Mouse (Mus musculus) mouse embryonic stem cell (cell line): ENCODE data around the gene Lgr4.

Source experiments
- in situ Hi-C, 2 experiments: fragments of 300-500 bp; cut with MboI; formaldehyde crosslinking; loops; 1 replicate in 1 of 2; 3 replicates in 1 of 2; pipeline ENCODE4 v1.14.3; 2019 to 2020; ENCODE audit warnings: low sequenced_read_pairs in 2 of 2, low pct_unique_long_range_greater_than_20kb in 1 of 2, mixed read lengths in 1 of 2; ENCODE audit not compliant: unreplicated experiment in 1 of 2

Gene Lgr4

DNA sequence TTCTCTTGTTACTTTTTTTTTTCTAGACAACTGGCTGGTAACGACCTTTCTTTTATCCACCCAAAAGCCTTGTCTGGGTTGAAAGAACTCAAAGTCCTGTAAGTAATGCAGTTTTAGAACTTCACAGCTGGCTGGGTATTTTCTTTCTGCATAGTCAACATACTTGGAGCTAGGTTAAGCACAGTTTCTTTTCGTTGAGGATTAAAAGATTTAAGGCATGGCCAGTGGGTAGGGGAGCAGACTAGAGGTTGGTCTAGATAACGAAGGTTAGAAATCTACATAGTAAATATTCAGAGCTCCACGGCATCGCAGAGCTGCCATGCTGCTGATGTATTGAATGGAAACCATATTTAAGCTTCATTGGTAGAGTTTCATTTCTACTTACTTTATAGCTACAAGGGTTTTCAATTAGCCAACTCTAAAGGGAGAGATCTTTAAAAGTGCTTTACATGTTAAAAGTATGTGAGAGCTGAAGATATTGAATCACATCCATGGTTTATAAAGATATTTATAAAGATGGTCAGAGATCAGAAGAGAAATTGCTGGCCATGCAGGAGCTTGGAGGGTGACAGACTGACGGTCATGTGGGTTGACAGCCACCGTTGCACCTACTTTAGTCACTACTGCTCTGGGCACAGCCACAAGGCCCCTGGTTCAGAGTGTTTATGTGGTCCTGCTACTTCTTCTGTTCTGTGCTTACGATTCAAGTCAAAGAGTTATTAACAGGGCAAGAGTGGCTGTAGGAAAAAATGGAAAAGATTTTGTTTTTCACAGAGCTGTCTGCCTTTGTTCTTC, 72.4 kb downstream of the Lgr4 start:
- in situ Hi-C loops: no loop called here

DNA sequence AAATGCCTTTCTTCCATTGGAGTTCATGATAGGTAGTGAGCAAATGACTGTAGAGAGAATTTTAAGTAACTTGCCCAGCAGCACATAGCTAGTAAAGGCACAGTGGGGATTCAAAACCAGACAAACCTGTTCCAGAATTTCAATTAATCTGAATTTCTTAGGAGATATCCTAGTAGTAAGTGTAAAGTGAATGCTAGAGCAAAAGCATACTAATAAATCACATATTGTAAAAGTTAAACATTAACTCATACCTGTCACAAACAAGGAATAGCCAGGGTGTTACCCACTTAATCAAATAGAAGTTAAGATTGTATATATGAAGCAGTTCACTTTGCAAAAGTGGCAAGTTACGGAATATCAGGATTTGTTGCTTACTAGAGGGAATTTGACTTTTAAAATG, 74.3 kb downstream of the Lgr4 start:
- in situ Hi-C loops: no loop called here

DNA sequence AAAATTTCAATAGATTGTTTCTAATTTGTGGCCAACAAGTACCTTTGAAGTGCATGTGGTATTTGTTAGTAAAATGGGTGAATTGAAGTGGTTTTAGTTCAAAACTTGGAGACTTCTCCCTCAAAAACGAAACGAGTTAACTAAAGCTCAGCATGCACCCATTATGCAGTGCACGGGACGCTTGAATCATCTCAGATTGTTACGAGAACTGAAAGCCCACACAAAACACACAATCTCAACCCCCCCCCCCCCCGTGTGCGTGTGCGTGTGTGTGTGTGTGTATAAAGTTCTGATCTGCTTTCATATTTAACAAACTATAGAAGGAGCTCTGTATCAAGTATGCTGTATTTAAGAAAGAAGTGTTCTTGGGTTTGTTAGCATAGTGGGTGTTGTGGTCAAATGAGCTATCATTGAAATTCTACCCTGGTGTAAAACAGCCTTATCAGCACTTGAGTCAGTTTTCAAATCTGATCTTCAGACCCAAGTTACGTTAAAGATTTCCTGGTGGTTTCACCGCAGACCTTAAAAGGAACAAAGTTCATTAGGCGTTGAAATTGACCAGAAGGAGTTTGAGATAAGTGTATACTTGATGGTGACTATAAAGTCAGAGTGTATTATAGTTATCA, 75.1 kb downstream of the Lgr4 start:
- in situ Hi-C loops: no loop called here

DNA sequence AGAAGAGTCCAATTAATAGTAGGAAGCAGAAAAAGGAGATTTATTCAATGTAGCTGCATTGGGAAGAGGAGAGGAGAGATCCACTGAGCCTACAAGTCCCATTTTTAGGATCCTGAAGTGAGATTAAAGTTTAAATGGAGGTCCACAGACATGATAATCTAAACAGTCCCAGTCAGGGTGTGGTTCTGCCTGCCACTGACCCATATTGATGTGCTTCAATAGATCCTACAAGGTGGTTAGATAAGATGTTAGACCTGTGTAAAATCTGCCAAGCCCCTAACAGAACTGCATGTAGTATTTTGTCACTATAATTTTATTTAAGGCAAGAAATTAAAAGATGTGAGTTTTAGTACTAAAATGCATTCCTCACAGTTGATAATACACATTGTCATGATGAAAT, 76.0 kb downstream of the Lgr4 start:
- in situ Hi-C loops: no loop called here

DNA sequence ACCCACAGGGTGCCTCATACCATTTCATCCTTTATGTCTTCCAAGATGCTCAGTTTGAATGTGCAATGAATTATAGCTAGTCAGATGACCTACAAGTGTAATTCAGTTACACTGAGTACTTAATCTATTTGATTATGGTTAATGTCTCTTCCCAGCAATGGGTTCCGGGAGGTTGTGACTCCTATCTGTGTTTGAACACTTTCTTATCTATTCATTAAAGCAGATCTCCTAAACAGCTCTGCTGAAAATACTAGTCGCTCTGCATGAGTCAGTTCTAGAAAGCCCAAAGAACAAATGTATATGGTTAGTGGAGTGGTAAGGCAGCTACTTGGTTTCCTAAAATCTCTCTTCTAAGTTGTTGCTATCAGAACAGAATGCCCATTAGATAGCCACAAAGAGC, 77.6 kb downstream of the Lgr4 start:
- in situ Hi-C loops: no loop called here

DNA sequence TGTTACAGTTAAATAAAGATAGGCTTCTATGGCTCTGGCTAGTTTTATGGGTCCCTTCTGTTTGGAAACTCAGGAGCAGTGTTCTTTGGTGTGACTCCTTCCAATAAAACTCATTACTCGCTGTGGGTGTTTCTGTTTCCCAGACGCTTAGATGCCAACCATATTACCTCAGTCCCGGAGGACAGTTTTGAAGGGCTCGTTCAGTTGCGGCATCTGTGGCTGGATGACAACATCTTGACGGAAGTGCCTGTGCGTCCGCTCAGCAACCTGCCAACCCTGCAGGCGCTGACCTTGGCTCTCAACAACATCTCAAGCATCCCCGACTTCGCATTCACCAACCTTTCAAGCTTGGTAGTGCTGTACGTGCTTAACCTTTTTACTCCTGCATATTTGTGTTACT, 79.0 kb downstream of the Lgr4 start:
- in situ Hi-C loops: no loop called here

DNA sequence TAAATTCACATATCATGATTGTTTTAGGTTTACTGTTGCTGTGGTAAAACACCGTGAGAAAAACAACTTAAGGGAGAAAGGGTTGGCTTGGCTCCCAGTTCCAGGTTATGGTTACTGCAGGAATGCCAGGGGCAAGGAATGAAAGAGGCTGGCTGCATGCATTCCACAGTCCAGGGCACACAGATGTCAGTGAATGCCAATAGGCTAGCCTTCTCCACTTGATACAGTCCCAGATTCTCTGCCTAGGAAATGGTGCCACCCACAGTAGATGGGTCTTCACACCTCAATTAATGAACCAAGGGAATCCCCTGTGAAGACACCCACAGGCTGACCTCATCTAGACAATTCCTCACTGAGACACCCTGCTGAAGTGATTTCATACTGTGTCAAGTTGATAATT, 87.2 kb downstream of the Lgr4 start:
- in situ Hi-C loops: loop anchor here in 1 of 2 experiments (10.0 kb wide), 1 partner anchor 100 kb away; no protein-coding TSS in a partner anchor

DNA sequence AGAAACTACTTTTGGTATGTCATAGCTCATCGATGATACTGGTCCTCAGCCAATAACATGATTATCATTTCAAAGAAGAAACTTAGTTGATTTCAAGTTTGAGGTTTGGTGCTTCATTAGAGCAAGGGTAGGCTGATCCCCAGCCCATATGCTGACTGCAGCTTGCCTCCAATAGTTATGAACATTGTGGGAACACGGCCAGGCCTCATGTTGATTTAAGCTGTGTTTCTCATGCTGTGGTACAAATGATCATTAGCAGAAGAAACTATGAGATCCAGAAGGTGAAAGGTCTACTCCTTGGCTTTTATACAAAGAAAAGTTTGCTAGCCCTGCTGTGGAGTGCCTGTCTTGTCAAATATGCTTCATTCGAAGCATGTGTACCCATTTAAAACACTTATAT, 87.7 kb downstream of the Lgr4 start:
- in situ Hi-C loops: loop anchor here in 1 of 2 experiments (10.0 kb wide), 1 partner anchor 100 kb away; no protein-coding TSS in a partner anchor

DNA sequence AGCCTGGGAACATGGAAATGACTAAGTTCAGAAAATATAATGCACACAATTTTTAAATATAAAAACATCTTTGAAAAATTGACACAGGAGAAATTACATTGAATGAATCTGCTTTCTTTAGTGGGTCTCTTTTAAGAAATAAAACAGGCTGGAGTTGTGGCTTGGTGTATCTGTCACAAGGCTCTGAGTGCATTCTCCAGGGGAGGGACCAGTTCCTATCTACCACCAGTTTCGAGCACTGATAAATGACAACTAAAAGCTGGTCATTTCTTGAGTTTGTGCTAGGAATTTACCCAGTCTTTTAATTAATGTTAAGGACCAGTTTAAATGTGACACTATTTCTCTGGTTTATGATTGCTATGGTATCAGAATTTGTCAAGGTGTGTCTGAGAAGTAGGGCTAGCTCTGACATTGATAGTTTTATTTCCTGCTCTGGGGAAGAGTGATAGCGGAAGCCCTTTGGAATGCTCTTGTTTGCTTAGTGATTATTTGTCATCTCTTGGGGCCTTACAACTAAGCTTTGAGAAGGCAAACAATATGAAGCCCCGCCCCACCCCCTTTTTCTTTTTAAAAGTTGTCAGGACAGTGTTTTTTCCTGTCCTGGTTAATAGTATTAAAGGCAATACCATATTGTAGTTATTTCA, 88.3 kb downstream of the Lgr4 start:
- in situ Hi-C loops: loop anchor here in 1 of 2 experiments (10.0 kb wide), 1 partner anchor 101 kb away; no protein-coding TSS in a partner anchor

DNA sequence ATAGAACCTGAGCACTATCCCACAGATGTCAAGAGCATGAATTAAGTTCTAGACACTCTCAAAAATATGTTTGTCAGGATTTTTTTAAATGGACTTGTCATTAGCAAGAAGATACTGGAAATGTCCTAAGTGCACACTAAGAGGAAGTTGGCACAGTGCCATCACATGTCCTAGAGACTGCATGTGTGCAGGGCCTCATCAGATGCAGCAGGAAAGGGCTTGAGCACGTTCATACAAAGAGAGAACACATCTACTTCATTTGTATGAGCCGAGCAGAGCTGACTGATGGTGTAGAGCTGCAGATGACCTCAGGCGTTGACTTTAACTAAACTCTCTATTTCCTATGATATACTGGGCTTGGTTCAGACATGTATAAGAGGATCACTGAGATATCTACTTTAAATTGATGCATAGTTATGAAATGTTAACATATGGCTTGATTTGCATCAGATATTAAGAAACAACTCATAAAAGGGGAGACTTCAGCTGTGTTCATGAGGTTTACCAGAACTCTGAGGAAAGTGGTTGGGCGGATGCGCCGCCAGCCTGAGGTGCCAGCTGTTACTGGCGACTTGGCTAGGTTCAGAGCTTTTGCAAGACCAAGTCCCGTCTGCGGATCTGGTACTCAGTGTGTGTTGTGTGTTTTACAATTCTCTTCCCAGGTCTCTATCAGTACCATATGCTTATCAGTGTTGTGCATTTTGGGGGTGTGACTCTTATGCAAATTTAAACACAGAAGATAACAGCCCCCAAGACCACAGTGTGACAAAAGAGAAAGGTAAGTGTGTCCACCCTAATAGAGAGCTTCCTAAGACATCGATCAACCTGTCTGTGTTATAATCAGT, 90.2 kb downstream of the Lgr4 start:
- in situ Hi-C loops: loop anchor here in 1 of 2 experiments (10.0 kb wide), 1 partner anchor 103 kb away; no protein-coding TSS in a partner anchor

DNA sequence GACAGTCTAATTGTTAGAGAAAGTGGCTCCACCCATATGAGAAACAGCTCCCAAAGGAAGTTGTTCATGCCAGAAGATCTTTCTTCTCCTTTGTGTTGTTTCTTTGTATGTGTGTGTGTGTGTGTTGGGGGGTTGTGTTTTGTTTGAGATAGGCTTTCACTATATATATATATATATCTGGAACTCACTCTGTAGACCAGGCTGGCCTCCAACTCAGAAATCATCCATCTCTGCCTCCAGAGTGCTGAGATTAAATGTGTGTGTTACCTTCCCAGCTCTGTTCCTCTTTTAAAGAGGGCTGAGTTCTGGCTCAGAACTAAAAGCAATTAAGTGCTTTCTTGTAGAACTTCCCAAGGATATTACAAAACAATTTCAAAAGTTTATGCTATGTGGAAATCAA, 92.0 kb downstream of the Lgr4 start:
- in situ Hi-C loops: loop anchor here in 1 of 2 experiments (10.0 kb wide), 1 partner anchor 105 kb away; no protein-coding TSS in a partner anchor

DNA sequence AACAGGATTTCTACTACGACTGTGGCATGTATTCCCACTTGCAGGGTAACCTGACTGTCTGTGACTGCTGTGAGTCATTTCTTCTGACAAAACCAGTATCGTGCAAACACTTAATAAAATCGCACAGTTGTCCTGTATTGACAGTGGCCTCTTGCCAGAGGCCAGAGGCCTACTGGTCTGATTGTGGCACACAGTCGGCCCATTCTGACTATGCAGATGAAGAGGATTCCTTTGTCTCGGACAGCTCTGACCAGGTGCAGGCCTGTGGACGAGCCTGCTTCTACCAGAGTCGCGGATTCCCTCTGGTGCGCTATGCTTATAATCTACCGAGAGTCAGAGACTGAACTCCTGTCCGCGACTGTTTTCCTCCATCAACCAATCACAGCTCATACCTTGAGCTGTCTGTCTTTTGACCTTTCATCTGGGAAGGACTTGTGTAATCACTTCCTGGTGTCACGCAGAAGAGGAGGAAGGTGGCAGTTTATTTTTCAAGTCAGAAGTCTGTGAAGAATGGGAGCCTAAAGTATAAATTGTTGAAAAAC, 94.8 kb downstream of the Lgr4 start:
- in situ Hi-C loops: no loop called here

DNA sequence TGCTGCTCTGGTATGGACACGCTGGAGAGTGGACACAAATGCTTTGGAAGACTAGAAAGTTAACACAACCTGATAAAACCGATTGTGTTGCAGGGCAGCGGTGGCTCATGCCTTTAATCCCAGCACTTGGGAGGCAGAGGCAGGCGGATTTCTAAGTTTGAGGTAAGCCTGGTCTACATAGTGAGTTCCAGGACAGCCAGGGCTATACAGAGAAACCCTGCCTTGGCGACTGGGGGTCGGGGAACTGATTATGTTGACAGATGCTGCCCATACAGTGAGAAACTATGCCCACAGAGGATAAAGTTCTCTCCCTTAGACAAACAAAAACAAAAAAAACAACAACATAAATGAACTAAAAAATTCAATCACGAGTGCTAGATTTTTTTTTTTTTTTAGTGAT, 99.6 kb downstream of the Lgr4 start:
- in situ Hi-C loops: no loop called here

DNA sequence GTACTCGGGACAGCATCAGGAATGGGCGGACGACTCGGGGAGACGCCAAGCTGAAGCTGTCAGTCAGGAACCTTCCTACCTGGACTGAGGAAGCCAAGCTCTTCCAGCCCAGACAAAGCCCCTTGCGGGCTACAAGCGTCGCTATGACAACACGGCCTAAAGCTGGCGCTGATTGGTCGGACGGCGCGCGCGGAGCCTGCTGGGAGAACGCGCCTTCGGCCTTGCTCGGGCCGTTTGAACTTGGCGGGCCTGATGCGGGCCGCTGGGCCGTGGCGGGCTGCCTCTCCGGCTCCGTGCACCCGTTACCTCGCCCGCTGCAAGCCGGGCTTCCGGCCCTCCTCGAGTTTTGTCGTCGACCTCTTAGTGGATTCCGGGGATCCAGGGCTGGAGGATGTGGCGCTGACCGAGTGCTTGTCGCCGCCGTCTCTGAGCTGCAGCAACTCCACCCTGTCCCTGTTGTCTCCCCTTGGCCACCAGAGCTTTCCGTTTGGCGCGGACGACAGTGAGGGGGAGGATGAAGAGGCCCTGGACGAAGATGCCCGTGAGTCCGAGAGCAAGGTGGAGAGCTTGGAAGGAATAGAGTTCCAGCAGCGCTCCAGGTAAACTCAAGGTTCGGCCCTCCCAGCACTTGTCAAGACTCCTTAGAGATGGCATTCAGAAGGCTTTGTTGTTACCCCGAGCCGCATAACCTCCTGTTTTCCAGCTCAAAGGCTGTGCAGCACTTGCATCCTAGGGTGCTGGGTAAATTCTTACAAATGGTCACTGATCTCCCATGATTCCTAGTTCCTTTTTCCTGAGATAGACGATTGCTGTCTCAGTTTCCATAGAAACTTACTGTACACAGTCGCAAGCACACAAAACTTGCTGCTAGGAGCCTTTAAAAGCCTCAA, 100.4 kb downstream of the Lgr4 start, which contains the start of gene Ccdc34:
Gene Ccdc34 (plus strand): TSS at position 202 of the 890 bp plus-strand sequence.
- in situ Hi-C loops: no loop called here

DNA sequence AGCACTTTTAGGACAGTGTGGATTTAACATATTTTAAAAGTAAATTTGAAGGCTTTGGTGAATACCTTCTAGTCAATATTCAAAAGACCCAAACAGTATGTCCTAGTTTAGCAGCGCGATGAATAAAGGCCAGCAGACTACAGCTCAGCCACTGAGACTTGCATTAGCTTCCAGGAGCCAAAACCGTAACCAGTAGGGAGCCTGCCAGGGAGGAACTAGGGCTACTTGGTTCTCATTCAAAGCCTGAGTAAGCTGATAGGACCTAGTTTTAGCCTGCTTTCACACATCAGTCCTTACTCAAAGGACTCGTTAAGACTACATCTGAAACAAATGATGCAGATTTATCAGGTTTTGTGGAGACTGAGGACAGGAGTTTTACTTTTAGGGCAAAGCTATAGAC, 102.2 kb downstream of the Lgr4 start:
- in situ Hi-C loops: no loop called here

DNA sequence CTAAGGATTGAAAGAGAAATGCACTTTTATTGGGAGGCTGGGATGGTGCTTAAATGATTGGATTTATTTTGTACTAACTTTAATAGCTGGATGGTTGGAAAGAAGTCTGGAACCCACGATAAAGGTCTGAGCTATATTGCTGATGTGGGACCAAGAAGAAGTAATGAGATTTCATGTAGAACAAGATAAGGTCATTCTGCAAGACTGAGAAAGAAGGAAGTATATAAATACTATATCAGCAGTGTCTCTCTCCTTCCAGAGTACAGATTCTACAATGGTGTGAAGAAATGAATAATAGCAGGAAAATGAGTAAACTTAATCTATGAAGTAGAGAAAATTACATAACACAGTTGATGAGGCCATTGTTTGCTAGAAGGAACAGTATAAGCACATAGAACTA, 103.0 kb downstream of the Lgr4 start:
- in situ Hi-C loops: no loop called here

DNA sequence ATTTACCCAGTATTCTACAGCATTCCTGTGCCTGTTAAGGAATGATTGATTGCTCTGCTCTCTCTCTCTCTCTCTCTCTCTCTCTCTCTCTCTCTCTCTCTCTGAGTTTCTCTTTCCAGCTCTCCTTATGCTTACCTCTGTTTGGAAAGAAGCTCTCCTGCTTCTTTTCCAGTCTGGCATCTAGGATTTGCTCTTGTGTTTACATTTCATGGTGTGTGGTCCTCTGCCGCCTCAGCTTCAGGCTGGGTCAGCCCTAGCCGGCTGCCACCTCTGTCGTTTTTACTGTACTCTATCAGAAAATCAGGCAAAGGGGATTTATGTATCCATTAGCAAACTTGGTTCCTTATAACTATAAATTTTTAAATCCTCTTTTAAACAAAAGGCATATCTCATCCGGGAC, 118.8 kb downstream of the Lgr4 start:
- in situ Hi-C loops: no loop called here
